Mouse (Mus musculus) lung, postnatal 0 days (tissue): ENCODE data around the gene Lrrc74b. TPM values are rescaled to one million over a fixed set of nuclear protein-coding genes. Genes with fewer than 3 reads are reported as not detected.
A peak's percentile ranks its signal among the peaks of the same experiment; 100 is the strongest.

Source experiments
- ATAC-seq: fragments of 200-750 bp; cut with Nextera tagmentation; 2 replicates; pipeline ENCODE4 v1.8.0; 2017; ENCODE audit warnings: moderate library complexity
- DNase-seq: peaks from one replicate; pipeline ENCODE4 v3.0.0-alpha.2; 2016; ENCODE audit warnings: low spot score
- H3K27ac ChIP-seq: fragments of 300-500 bp; sonication (generic); 2 replicates; pipeline ENCODE4 v1.5.1; 2014; ENCODE audit warnings: antibody characterized with exemption, mild to moderate bottlenecking, low read length, mixed read lengths
- H3K27me3 ChIP-seq: fragments of 300-500 bp; sonication (generic); replicated peaks from 2 replicates; pipeline ENCODE4 v1.6.1; 2014; ENCODE audit warnings: low read length, mixed read lengths; ENCODE audit not compliant: insufficient read depth
- H3K36me3 ChIP-seq: fragments of 300-500 bp; sonication (generic); 2 replicates; pipeline ENCODE4 v1.6.1; 2014; ENCODE audit warnings: low read length, mixed read lengths; ENCODE audit not compliant: insufficient read depth
- H3K4me1 ChIP-seq: fragments of 300-500 bp; sonication (generic); 2 replicates; pipeline ENCODE4 v1.6.1; 2014; ENCODE audit warnings: antibody characterized with exemption, low read depth, low read length, mixed read lengths; ENCODE audit not compliant: insufficient read depth
- H3K4me2 ChIP-seq: fragments of 300-500 bp; sonication (generic); replicated peaks from 2 replicates; pipeline ENCODE4 v1.6.1; 2014; ENCODE audit warnings: low read depth, mild to moderate bottlenecking, low read length, moderate library complexity, mixed read lengths
- H3K4me3 ChIP-seq: fragments of 300-500 bp; sonication (generic); 2 replicates; pipeline ENCODE4 v1.5.1; 2014; ENCODE audit warnings: low read depth, low read length
- H3K9ac ChIP-seq: fragments of 300-500 bp; sonication (generic); replicated peaks from 2 replicates; pipeline ENCODE4 v1.6.1; 2014; ENCODE audit warnings: low read depth, mild to moderate bottlenecking
- H3K9me3 ChIP-seq: fragments of 300-500 bp; sonication (generic); 2 replicates; pipeline ENCODE4 v1.6.1; 2016; ENCODE audit warnings: low read length, mixed read lengths
- CTCF ChIP-seq: IDR thresholded peaks from 2 replicates; pipeline ENCODE4 v1.5.1; 2016; ENCODE audit warnings: antibody characterized with exemption, mild to moderate bottlenecking
- EP300 ChIP-seq: IDR thresholded peaks from 2 replicates; pipeline ENCODE4 v1.6.1; 2016; ENCODE audit warnings: antibody characterized with exemption, mild to moderate bottlenecking, control low read depth
- WGBS: fragments of 180-500 bp; shearing (Covaris S2); extraction: QIAGEN DNeasy Blood & Tissue Kit; methylation state at CpG from one replicate; pipeline ENCODE4 v1.1.7; 2014; 5-methylcytosine and 5-hydroxymethylcytosine counted together
- polyA plus RNA-seq: library from polyadenylated mRNA; unstranded; fragments of >200 nt; fragmentation: Nextera tagmentation; extraction: Ambion mirVana; gene quantifications from 2 replicates; pipeline ENCODE4 v1.2.1, GENCODE M21; 2015

Gene Lrrc74b
- polyA plus RNA-seq, 1 experiment from 2014 or later, result 5.3 TPM

DNA sequence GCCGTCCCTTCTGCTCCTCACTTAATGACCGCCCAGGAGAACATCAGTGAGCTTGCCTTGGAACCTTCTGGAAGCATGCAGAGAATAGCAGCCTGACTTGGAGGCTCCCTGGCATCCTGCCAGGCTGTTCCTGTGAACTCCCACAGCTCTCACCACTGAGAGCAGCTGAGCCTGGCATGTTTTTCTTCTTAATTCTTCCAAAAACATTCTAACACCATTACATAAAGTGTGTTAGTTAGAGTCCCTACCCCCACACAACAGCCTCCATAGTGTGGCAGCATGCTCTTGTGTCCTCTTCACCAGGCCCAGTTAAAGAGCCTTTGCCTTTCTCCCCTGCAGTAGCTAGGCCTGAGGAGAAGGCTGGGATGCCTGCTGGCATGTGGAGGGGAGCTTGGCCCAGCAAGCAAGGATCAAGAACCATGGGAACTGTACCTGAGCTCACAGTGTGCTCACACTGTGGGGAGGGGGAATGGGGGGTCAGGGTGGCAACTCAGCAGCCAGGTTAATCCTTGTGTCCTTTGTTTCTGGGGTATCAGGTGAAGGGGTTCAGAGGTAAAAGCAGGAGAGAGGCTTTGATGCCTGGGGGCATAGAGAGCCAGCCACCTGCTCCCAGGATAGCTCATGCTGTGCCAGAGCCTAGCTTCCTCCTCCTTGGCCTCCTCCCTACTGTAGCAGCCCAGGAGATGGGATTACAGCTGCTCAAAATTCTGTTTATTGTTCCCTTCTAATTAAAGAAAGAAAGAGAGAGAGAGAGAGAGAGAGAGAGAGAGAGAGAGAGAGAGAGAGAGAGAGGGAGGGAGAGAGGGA is 64.3 kb downstream of the Lrrc74b start:
- TF ChIP-seq EP300 (no peak), CTCF (no peak)
- ATAC-seq (peak; percentile 25), DNase-seq (peak; percentile 51)
- Histone ChIP-seq H3K27me3 (no peaks in the 10 kb centered on the region), H3K4me1 (no peaks in the 10 kb centered on the region), H3K9me3 (no peaks in the 10 kb centered on the region), H3K36me3 (no peaks in the 10 kb centered on the region), H3K9ac (no peak overlapping the region), H3K27ac (no peak overlapping the region), H3K4me2 (no peak overlapping the region), H3K4me3 (no peak overlapping the region)
- 52% methylated on average over 2 of the region's 2 CpGs for WGBS

Other genes starting within 250 kb of the Lrrc74b start
- 1.2 and 2.1 TPM in 2 replicates for gene Serpind1, start 229.9 kb downstream of the Lrrc74b start, polyA plus RNA-seq
- gene Snap29, start 155.3 kb downstream of the Lrrc74b start, polyA plus RNA-seq, result 11.5 and 13.4 TPM in 2 replicates
- gene Pi4ka, start 154.9 kb downstream of the Lrrc74b start, polyA plus RNA-seq, result 14.2 and 17.1 TPM in 2 replicates
- 33.1 and 39.6 TPM in 2 replicates for gene Crkl, start 109.3 kb downstream of the Lrrc74b start, polyA plus RNA-seq
- 2.8 and 3.5 TPM in 2 replicates for gene Aifm3, start 71.6 kb downstream of the Lrrc74b start, polyA plus RNA-seq
- gene Lztr1, start 52.6 kb downstream of the Lrrc74b start, polyA plus RNA-seq, result 63.3 and 64.7 TPM in 2 replicates
- 49.5 and 53.4 TPM in 2 replicates for gene Thap7, start 30.1 kb downstream of the Lrrc74b start, polyA plus RNA-seq
- gene P2rx6, start 638 bp upstream of the Lrrc74b start, polyA plus RNA-seq, result 3.3 and 3.6 TPM in 2 replicates
- gene Slc7a4, start 22.0 kb upstream of the Lrrc74b start, polyA plus RNA-seq, result 12.2 and 14.5 TPM in 2 replicates
- gene Smpd4, start 58.1 kb upstream of the Lrrc74b start, polyA plus RNA-seq, result 7.9 and 8.8 TPM in 2 replicates
- gene Ccdc74a, start 85.2 kb upstream of the Lrrc74b start, polyA plus RNA-seq, result 10.4 and 13.0 TPM in 2 replicates
- 23.0 and 24.0 TPM in 2 replicates for gene Med15, start 171.6 kb upstream of the Lrrc74b start, polyA plus RNA-seq
- gene Klhl22, start 198.4 kb upstream of the Lrrc74b start, polyA plus RNA-seq, result 25.4 and 29.8 TPM in 2 replicates
- 18.5 and 20.4 TPM in 2 replicates for gene Scarf2, start 236.0 kb upstream of the Lrrc74b start, polyA plus RNA-seq